Mouse (Mus musculus) gastrocnemius, postnatal 14 days (tissue): ENCODE results near the gene 0610010K14Rik. TPM values are rescaled to one million over a fixed set of nuclear protein-coding genes. Genes with fewer than 3 reads are reported as not detected.
A peak's percentile ranks its signal among the peaks of the same experiment; 100 is the strongest.

ENCODE experiments used
- DNase-seq: peaks from one replicate; pipeline ENCODE4 v3.0.0; 2021; ENCODE audit warnings: mixed read lengths
- intact Hi-C: fragments of 180-260 bp; cut with DNase I; formaldehyde crosslinking; loops from one replicate; pipeline ENCODE4 v1.15.1; 2025; ENCODE audit warnings: low total_unique reads
- total RNA-seq, 2 experiments: library from RNA; stranded (reverse); gene quantifications; 2 replicates each; pipeline ENCODE4 v1.2.3; 2021

0610010K14Rik gene
- total RNA-seq, 2 experiments from 2014 or later = 29.7 to 37.4 TPM

GRCm38 (mm10) chr11:70238591-70239440 lies 1.1 kb upstream of the 0610010K14Rik start:
- DNase-seq = no peak
- intact Hi-C loops = no loop called here

GRCm38 (mm10) chr11:70236717-70237116 lies 997 bp downstream of the 0610010K14Rik start:
- no peak for DNase-seq
- intact Hi-C loops = no loop called here

GRCm38 (mm10) chr11:70235254-70235900 lies 2.3 kb downstream of the 0610010K14Rik start:
- intact Hi-C loops = no loop called here

GRCm38 (mm10) chr11:70234497-70234896 lies 3.2 kb downstream of the 0610010K14Rik start:
- DNase-seq = no peak
- intact Hi-C loops = no loop called here

More at GRCm38 (mm10) chr11:70235254-70235900, 2.3 kb downstream of the 0610010K14Rik start:
- DNase-seq = no peak

- intact Hi-C loops = no loop called here
These were observed 3.7 kb downstream of the 0610010K14Rik start for GRCm38 (mm10) chr11:70234037-70234436.

GRCm38 (mm10) chr11:70233016-70233415 lies 4.7 kb downstream of the 0610010K14Rik start:
- DNase-seq = no peak
- intact Hi-C loops = no loop called here

More at GRCm38 (mm10) chr11:70234037-70234436, 3.7 kb downstream of the 0610010K14Rik start:
- DNase-seq = no peak

- no peak for DNase-seq
- intact Hi-C loops = no loop called here
These were observed 5.2 kb downstream of the 0610010K14Rik start for GRCm38 (mm10) chr11:70232546-70232945.

- intact Hi-C loops = no loop called here
- peak; percentile 90 for DNase-seq
These were observed 7.4 kb downstream of the 0610010K14Rik start for GRCm38 (mm10) chr11:70230239-70230727.

- DNase-seq = no peak
- intact Hi-C loops = no loop called here
These were observed 8.3 kb downstream of the 0610010K14Rik start, which contains the start of gene Bcl6b for GRCm38 (mm10) chr11:70229260-70230010. TSS of gene Bcl6b (minus strand) at chr11:70229798.

GRCm38 (mm10) chr11:70228828-70229227 lies 8.9 kb downstream of the 0610010K14Rik start:
- peak; percentile 81 for DNase-seq
- intact Hi-C loops = no loop called here

GRCm38 (mm10) chr11:70227661-70228245 lies 10.0 kb downstream of the 0610010K14Rik start:
- intact Hi-C loops = no loop called here
- no peak for DNase-seq

- DNase-seq = no peak
- intact Hi-C loops = no loop called here
These were observed 10.6 kb downstream of the 0610010K14Rik start for GRCm38 (mm10) chr11:70227126-70227525.

- no peak for DNase-seq
- intact Hi-C loops = no loop called here
These were observed 11.2 kb downstream of the 0610010K14Rik start for GRCm38 (mm10) chr11:70226602-70226890.

GRCm38 (mm10) chr11:70225798-70226601 lies 11.7 kb downstream of the 0610010K14Rik start:
- intact Hi-C loops = no loop called here
- DNase-seq = no peak

- DNase-seq = no peak
- intact Hi-C loops = no loop called here
These were observed 14.0 kb downstream of the 0610010K14Rik start for GRCm38 (mm10) chr11:70223724-70224123.

GRCm38 (mm10) chr11:70221603-70222500 lies 15.9 kb downstream of the 0610010K14Rik start:
- no peak for DNase-seq
- intact Hi-C loops = no loop called here

GRCm38 (mm10) chr11:70220731-70221602 lies 16.7 kb downstream of the 0610010K14Rik start, which contains the start of gene Slc16a13:
TSS of gene Slc16a13 (minus strand) at chr11:70221064.
- intact Hi-C loops = no loop called here
- DNase-seq = peak; percentile 85
